Mouse (Mus musculus) left cerebral cortex, adult 9 months (tissue): Measurements from ENCODE around the gene Wdsub1.

Experiments
- DNase-seq, 2 experiments: peaks; one replicate each; pipeline ENCODE4 v3.0.0; 2022; ENCODE audit warnings: low spot score in 2 of 2

Gene Wdsub1

GRCm38 (mm10) chr2:59841189-59841939 lies 41.0 kb downstream of the Wdsub1 start:
- DNase-seq, result no peak

DNA sequence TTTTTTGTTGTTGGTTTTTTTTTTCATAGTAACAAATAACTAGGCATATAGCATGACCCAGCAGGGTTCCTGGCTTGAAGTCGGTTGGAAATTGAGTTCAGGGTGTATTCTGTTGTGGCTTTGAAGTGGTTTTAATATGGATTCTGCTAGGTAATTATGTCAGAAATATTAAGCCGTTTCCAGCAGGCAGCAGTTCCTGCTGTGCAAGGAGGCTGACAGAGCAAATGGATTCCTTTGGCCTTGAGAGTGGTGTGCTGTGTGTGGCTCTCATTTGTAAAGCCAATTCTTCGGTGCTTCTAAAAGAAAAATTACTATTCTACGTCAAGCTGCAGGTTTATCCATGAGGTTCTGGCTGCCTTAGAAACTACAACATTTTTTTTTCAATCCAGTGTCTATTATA lies 42.2 kb downstream of the Wdsub1 start:
- DNase-seq, result no peak

DNA sequence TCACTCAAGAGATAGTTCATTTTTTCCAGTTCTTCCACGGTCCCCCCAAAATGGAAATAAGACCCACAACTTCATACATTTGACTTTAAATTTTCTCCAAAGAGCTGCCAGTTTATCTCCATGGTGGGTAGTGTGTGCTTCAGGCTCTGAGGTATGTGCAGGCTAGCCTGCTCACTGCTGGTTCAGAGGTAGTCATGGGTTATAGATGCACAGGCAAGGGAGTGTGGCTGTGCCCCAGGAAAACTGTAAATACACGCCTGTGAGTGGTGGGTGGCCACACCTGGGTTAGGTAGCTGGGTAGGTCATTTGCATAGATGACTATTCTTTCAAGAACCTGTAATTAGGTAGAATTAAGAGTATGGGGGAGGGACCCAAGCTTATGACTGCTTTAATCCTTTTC lies 42.6 kb downstream of the Wdsub1 start:
- no peak for DNase-seq

DNA sequence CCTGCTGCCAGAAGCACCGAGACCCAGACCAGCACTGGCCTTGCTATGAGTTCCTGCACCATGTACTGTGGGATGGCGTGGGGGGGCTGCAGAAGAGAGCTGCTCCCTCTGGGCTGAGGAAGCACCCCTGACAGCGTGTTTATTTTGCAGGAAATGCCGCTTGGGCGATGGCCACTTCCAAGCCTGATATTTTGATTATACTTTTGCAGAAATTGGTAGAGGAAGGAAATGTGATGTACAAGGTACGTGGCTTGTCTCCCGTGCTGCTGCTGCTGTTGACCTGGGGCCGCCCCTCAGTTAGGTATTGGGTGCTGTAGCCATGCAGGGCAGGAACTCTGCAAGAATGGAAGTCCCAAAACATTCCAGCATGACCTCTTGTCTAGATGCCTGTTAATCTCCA lies 43.6 kb downstream of the Wdsub1 start:
- no peak for DNase-seq

DNA sequence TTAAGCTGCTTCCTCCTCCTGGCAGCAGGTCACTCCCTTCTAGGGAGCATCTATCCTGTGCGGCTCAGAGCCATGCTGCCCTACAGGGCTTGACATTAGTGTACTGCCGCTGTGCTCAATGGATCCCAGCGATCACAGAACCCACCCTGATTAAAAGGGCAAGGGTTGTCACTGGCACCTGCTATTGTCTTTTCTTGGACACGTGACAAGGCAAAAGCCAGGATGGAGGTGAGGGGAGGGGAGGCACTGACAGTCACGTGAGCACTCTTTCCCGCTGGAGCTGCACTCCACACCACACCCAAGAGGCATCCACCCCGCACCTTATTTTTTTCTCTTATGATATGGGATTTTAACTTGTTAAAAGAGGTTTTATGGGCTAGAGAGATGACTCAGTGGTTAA lies 50.6 kb downstream of the Wdsub1 start:
- DNase-seq, result no peak

DNA sequence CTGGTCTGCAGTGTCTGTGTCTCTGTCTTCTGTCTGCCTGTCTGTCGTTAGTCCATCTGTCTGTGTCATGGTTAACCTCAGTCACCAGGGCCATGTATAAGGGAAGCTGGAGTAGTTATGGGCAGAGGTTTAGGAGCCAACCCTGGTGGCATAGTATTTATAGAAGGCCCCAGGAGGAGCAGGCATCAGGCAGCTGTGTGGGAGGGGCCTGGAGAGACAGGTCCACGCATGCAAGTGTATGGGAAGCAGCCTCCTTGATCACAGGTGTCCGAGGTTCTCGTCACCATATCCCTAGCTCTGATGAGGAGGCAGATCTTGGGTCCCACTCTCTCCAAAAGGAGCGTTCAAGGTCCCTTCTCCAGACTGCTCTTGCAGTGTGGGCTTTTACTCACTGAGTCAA lies 51.5 kb downstream of the Wdsub1 start:
- no peak for DNase-seq

DNA sequence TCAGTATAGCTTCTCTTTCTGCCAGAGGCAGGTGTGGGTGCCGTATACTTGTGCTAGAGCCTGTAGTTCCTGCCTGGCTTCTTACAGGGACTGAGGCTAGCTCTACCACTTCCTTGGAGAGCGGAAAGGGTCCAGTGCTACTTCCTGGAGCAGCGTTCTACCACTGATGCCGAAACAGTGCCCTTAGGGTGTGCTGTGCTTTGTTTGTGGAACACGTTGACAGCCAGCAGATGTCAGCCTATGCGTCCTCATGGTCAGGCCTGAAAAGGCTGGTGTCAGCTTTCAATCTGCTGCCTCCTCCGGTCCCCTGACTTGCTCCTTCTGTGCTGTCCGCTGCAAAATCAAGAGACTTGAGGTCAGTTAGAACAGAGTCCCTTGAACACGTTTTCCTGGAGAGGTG lies 52.2 kb downstream of the Wdsub1 start:
- no peak for DNase-seq

DNA sequence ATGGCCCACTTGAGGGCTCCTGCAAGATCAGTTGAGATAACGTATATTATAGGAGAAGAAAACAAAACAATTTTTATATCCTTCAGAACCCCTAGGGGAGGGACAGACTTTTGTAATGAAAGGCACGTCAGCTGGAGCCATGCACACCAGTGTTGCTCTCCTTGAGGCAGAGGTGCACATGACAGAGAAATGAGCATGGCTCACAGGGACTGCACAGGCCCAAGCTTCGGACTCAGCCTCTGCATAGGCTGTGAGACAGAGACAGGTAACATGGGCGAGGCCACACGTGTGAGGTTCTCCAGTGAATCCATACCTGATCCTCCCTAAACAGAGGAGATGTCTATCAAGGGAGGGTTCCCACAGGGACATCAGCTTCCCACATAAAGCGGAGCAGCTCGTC lies 52.7 kb downstream of the Wdsub1 start:
- DNase-seq, result no peak

- DNase-seq, result peak in 1 of 2 experiments; percentile 24
These were observed 53.4 kb downstream of the Wdsub1 start for GRCm38 (mm10) chr2:59828777-59829508.

- no peak for DNase-seq
These were observed 54.2 kb downstream of the Wdsub1 start for GRCm38 (mm10) chr2:59828103-59828655.

DNA sequence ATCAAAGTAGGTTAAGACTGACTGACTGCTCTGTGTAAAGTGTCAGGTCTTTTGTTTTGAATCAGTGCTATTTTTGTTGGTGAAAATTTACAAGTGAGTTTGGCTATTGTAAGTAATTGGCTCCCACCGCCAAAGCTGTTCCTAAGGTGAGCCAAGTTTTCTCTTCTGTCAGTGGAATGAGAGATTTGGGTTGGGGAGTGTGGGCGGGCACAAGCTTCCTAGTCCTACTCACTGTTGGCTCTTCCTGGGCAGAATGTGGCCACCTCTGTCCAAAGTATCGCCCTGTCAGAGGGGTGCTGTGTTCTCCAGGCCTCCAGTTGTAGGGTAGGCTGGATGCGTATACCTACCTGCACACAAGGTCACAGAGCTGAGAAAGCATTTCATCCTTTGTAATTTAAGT lies 57.0 kb downstream of the Wdsub1 start:
- no peak for DNase-seq

DNA sequence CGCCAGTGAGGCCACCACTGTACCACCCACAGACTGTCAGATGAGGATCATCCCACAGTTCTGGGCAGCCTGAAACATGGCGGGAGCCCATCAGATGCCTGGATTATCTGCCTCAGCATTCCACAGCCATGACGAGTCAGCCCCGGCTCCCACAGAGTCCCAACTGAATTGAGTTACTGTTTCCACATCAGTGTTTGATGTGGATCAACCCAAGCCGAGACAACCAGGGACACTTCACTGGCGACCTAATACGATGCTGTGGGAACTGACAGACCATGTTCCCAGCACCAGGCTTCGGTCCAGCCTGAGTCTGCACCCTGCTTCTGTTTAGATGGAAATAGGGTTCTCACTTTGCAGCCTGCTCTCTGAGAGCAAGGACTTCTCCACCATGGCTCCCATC lies 58.1 kb downstream of the Wdsub1 start:
- no peak for DNase-seq

GRCm38 (mm10) chr2:59821044-59821443 lies 61.3 kb downstream of the Wdsub1 start:
- no peak for DNase-seq

DNA sequence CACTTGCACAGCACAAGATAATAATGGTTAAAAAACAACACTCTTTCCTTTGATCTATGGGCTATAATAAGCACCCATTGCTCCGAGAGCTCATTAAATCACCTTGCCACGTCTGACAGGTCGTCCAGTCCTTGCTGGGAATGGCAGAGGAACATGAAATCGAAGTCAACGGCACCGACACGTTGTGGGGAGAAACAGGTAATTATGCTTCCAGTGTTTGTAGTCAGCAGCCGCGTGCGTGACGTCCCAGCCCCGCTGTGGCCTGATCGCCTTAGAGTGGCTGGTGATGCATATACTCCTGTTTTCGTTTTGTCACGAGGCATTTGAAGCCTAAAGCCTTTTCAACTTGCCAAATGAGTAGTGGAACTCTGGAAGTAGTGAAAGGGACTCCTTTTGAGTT lies 62.3 kb downstream of the Wdsub1 start:
- DNase-seq, result no peak

GRCm38 (mm10) chr2:59819415-59819814 lies 63.0 kb downstream of the Wdsub1 start:
- DNase-seq, result no peak

DNA sequence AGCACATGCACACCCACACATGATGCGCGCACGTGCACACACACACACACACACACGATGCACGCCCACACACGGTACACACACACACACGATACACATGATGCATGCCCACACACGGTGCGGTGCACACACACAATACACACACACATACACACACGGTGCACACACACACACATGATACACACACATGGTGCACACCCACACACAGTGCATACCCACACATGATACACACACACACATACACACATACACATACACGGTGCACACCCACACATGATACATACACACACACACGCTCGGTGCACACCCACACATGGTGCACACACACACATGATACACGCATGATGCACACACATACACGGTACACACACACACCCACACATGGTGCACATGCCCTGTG lies 63.7 kb downstream of the Wdsub1 start:
- no peak for DNase-seq

GRCm38 (mm10) chr2:59814997-59815396 lies 67.4 kb downstream of the Wdsub1 start:
- DNase-seq, result no peak

DNA sequence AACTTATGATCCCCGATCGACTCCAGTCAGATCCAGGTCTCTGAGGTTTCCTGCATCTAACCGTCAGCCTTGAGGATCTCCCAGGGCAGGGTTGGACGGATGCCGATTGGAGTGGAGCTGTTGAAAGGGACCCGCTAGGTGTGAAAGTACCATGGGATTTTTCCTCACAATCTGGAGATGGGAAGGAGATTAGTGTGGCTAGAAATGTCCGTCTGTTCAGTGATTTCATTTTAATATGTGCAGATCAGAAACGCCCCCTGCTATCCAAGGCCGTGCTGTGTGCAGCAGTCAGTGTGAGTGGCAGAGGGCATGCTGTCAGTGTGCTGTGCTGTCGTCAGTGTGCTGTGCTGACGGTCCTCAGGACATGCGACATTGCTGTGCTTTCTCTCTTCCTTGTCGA lies 68.9 kb downstream of the Wdsub1 start:
- no peak for DNase-seq

GRCm38 (mm10) chr2:59812641-59813040 lies 69.8 kb downstream of the Wdsub1 start:
- no peak for DNase-seq

DNA sequence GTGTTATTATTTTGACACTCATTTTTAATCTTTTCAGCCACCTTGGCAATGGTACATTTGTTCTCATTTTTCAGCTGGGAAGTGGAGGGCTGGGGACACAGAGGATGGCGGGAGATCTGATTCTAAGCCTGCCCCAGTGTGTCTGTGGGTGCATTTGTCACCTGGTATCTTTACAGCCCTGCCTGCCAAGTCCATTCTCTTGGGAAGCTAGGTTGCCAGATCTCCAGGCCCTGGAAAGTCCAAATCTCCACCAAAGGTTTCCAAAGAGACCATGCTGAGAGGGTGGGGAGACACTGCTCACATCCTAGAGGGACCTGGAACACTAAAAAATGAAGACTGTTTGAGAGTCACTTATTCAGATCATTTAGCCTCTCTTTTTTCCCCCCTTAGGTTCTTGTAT lies 71.1 kb downstream of the Wdsub1 start:
- DNase-seq, result no peak

GRCm38 (mm10) chr2:59810039-59810438 lies 72.4 kb downstream of the Wdsub1 start:
- DNase-seq, result no peak

GRCm38 (mm10) chr2:59808608-59809007 lies 73.8 kb downstream of the Wdsub1 start:
- DNase-seq, result no peak

DNA sequence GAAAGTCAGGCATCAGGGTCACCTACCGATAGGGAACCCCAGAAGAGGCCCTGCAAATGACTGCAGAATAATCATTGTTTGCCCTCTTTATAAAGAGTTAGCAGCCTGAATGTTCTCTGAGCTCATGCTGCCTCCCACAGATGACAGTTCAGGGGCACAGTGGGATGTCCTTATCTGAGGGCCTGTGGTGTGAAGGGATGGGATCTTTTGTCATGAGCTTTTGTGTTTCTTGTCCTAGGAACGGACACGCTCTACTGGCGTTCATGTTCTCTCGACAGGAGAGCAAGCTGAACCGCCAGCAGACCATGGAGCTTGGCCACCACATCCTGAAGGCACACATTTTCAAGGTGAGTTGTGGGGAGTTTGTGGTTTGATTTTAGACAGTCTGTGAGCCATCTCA lies 76.4 kb downstream of the Wdsub1 start:
- no peak for DNase-seq
